Mouse (Mus musculus) small intestine, adult 2 months (tissue): Measurements from ENCODE around the gene Pgbd5.

Experiments
- CTCF ChIP-seq: fragments of 200-500 bp; IDR thresholded peaks from 2 replicates; pipeline ENCODE4 v1.5.1; 2012; ENCODE audit warnings: low read depth, mild to moderate bottlenecking, control low read depth, inconsistent platforms, low read length, moderate library complexity, mixed read lengths; ENCODE audit not compliant: insufficient replicate concordance, insufficient read length; ENCODE audit errors: extremely low read depth
- POLR2A ChIP-seq: fragments of 200-500 bp; IDR thresholded peaks from 2 replicates; pipeline ENCODE4 v1.6.1; 2012; ENCODE audit warnings: low read depth, mild to moderate bottlenecking, control low read depth, inconsistent platforms, low read length, moderate library complexity

DNA sequence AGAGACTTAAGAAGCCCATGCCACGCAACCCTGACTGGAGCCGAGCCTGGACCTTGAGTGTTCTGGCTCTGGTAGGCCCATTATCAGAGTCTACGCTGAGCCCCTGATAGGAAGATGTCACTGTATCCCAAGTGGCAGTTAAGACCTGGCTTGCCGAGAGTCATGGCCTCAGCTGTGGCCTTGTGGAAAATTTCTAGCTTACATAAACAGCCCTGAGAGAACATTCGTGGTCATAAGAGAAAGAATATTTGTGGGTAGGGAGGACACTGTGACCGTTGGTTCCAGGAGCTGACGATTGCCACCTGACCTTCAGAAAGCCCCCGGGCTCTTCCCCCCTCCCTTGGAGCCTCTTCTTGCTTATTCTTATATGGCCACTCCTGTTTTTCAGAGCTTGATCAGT lies 40.9 kb upstream of the Pgbd5 start:
- TF ChIP-seq CTCF (no peak), POLR2A (no peak)
